Mouse (Mus musculus): Measurements from ENCODE around the gene Gtf2f2.

Gtf2f2 gene

DNA sequence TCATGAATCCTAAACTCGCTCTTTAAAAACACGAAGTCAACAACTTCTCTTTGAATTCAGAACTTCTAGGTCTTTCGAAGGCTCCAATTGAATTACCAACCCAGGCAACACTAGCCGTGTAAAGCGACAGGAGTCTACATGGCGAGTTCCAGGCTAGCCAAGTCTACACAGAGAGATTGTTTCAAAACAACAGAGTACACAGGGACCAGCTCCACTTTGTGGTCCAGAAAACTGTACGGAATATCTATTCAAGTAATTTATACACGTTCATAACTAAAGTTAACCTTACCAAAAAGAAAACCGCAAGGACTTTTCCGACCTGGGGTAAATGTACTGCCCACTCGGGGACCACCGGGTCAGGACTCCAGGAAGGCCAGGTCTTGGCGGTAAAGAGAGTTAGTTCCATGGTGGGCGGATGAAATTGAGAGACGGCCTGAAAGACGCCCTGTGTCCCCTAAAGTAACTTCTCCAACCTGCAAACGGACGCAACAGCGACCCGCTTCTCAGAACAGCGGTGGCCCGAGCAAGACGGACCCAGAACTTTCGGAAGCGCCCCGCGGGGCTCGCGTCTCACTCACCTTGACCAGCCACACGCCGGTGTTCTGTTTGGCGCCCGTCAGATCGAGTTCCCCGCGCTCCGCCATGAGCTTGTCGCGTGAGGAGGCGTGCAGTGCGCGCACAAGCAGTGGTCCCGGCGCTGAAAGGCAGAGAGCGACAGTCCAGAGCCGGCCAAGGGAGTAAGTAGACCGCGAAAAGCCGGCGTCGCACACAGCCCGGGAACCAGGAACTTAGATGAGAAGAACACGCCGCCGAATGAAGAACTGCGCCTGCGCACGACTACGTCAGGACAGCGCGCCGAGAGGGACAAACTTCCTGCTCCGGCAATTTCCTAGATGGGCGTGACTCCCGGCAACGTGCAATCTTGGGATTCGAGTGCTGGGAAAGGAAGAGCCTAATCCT is at the start of gene Gtf2f2:
Gtf2f2 (minus strand) TSS at position 764 of the 960 bp plus-strand sequence.
- peak; percentile 95 for DNase-seq

DNA sequence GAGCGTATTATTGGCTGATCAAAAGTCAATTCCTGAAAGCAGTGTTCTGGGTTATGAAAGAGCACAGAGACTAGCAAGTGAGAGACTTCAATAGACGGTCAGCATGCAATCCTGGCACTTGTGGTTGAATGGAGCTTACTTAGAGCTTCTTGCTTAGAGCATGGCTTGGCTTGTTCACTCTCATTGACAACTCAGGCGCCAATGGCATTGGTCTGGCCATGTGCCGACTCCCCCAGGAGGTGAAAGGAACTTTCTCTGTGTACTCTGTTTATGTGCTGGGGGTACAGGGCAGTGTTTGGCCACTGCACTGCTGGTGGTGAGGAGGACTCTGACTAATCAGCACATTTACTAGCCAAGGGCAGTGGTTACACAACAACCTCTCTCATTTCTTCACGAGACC is 48.8 kb upstream of the Gtf2f2 start:
- no peak for DNase-seq

DNA sequence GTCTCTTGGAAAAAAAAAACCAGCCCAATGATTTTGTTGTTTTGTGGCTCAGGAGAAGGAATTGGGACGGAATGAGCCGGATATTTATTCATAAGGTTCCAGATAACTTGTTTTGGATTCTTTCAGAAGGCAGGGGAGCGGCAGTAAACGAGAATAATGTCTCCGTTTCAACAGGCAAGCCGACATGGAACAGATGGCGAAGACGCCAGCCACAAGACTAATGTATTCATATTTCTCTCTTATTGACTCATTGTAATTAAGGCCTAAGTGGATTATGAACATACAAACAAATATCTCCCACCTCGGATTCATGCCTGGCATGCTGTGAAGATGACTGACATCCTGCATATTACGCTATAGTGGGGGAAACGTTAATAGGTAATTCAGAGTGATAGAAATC is 43.1 kb upstream of the Gtf2f2 start:
- DNase-seq, result no peak

DNA sequence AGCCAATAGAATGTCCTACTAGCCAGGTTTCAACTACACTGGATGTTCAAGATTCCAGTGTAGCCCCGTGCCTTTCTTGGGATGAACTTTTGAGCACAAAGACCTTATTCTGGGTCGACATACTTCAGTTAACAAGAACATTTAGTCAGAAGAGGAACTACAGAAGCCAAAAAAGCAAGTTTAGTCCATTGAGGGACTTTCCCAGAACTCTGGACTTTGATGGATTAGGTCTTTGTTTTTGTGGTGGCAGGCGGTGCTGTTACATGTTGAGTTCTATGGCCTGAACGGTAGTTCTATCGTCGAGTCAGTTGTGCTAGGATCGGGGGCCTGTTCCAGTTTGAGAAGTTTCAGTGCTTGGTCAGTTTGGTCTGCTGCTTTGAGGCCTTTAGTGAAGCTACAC is 41.3 kb upstream of the Gtf2f2 start:
- DNase-seq, result no peak

DNA sequence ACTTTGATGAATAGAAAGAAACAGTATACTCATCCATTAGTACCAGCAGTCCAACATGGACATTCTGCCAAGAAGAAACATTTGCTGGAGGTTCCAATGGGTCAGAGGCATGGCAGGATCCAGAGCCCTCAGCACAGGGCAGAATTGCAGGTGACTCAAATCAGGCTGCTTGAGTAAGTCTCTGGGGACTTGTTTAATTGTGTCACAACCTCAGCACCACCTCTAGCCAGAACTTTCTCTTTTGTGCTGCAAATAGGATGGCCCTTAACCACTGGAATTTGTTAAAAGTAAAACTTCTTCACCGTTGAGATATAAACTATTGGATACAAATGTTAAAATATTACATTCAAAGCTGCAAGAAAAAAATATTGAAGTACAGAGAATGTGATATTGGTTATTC is 35.1 kb upstream of the Gtf2f2 start:
- no peak for DNase-seq

DNA sequence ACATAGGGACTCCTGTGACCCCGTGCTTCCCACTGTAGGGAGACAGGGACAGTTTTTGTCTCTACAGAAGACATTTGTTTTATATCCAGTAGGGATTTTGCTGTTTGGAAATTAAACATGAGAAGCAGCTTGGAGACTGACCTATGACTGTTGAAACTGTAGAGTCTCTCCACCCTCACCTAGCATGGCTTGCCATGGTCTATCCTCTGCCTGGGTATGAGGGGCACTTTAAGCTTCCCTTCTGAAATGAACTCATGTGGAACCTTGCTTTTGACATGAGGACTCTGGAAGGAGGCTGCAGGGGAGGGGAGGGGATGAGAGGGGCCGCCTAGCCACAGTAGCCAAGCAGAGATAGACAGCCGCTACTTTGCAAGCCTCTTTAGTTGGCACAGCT is 33.5 kb upstream of the Gtf2f2 start:
- no peak for DNase-seq

DNA sequence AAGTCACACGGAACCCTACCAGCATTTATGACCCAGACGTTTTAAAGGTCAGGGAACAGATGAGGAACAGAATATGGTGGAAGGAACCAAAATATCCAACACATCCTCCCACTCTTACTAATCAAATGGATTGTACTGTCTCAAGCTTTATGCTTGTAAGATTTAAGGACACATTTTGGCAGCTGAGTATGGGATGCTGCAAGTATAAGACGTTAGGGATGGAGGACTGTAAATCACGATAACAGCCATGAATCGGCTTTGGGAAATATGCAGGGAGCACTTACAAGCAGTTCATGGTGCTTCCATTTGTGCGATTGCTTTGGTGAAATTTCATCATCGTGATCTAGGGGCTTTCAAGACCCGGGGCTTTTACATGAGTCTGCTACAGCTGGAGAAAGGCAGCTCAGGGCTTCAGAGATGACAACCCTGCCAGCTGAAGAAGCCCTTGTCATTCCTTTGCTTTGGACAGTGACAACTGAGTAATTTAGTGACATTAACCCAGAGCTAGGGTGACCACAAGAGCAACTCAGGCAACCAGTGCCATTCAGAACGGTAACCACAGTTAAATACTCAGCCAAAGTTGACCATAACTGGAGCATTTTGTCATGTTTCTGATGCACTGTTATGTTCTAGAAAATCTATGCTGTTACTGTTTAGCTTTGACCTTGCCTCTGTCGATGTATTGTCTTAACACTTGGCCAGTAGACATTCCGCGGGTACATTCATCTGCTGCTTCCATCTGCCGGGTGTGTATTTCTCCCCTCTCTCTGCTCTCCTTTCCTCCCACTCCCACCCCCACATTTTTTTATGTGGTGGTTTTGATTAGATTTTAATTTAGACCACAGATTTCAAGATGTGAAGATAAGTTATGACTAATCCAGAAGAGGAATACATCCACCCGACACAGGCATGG is 32.8 kb upstream of the Gtf2f2 start:
- no peak for DNase-seq

DNA sequence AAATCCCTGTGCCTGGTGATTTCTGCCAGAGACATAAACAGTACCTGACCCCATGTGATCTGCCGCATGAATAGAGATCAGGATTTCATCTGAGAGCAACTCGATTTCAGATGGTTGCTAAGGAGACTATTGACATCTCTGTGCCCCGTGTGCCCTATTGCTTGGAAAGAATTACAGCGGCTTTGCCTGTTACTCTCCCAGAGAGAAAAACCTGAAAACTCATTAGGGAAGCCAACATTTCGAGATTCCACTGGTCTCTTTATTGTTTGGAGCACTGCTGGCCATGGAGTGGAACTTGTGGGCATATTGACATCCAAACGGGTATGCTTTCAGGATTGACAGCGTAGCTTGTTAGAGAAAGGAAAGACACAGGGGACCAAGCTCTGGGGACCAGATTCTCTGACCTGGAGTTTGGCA is 22.6 kb upstream of the Gtf2f2 start:
- DNase-seq, result no peak

DNA sequence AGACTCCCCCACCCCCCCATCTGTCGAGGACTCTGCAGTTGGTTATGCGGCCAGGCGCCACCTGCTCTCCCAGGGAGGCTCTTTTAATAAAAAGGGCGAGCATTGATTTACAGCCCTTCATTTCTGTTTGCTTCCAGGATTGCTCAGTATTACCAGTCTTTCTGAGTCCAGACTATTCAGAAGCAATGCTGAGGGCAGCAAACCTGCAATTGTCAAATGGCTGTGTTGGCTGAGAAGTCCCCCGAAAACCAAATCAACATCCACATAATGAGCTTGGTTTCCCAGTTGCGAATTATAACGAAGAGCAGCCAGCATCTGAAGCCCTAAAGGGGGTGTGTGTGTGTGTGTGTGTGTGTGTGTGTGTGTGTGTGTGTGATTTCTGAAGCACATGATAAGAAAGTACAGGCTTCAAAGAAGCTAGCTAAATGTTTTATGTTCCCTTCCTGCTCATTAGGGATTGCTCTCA is 22.0 kb upstream of the Gtf2f2 start:
- DNase-seq, result no peak

DNA sequence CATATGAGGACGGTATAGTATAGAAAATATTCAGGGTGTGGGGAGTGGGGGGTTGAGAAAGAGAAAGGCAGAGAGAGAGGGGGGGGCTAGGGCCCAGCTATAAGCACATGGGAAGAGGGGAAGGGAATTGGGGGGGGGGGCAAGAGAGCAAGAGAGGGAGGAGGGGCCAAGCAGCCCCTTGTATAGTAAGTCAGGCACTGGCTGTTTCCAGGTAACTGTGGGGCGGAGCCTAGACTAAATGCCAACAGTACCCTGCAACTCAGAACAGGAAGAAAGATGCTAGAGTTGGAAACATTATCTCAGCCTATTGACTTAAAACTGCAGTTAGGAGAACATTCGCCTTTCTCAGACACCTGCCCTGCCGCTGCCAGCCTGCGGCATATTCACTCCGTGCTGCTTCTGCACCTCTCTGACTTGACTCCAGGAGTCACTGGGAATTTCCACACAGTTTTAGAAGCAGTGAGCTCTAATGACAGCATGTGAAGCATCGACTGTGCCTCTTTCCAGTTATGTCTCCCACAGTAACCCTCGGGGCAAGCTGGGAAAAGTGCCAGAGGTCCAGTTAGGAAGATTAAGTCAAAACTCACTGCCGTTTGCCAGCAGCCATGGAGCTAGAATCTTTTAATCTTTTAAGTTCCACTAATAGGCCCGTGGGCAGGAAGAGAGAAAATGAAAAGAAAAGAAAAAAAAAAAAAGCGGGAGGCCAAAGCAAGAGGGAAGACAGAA is 20.6 kb upstream of the Gtf2f2 start:
- DNase-seq, result no peak

DNA sequence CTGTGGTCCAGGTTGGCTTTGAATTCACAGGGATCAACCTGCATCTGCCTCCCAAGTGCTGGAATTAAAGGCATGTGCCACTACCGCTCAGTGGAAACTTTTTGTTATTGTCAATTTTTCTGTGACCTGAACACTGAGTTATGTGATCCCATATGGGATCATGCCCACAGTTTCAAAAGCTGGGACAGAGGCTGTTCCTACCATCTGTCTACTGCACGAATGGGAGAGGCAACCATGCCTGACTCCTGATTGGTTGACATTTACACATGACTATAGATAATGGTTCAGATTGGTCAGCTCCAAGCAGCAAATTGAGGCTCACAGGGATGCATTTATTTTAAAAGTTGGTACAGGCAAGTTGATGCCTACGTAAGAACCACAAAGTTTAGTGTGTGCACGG is 14.0 kb upstream of the Gtf2f2 start:
- no peak for DNase-seq

DNA sequence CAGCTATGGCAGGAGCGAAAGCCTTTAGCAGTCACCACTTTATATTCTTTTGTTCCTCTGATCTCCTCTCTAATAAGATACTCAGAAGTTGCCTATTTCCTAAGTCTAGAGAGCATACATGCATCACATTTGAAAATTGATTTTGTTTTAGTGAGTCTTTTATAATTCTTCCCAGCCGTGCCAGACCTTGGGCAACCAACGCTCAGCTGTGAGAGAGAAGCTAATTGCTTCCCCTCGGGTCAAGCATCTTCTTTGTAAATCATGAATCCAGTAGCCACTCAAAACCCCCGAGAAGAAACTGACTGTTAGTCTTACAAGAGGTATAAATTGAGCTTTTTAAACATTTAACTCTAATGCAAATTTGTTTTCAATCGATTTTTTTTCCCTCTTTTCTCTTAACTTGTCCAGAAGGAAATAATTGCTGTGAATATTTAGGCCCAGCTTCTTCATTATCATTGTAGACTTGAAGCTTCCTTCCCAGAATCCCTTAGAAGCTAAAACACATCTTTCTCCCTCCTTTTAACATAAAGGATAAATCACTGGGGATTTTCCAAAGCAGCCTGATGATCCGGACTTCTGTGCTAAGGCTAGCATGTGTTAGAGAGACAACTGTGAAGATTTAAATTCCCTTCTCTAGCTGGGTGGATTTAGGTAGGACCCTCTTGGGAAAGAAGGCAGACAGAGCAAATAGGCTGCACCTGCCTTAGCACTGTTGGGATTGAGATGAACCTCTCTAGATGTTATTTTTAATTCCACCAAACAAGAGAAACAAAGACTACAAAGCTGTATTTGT is 10.5 kb upstream of the Gtf2f2 start:
- DNase-seq, result no peak

DNA sequence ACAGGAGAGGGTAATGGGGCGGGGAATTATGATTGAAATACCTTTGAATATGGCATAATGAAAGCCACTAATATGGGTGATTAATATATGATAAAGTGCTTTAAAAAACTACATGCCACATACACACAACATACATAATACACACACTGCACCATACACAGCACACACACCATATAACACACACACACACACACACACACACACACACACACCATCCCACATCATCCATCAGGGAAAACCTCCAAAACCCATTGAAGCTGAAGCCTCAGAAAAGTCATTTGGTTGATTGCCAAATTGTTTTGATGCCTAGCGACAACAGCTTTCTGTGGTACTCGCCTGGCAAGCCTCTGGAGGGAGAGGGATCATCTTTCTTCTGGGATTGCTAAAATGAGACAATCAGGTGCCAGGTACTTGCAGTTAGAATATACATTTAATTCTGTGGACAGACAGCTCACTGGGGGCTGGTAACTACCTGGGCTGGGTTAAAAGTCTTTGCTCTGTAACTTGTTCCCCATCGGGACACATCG is 9.7 kb upstream of the Gtf2f2 start:
- DNase-seq, result no peak

DNA sequence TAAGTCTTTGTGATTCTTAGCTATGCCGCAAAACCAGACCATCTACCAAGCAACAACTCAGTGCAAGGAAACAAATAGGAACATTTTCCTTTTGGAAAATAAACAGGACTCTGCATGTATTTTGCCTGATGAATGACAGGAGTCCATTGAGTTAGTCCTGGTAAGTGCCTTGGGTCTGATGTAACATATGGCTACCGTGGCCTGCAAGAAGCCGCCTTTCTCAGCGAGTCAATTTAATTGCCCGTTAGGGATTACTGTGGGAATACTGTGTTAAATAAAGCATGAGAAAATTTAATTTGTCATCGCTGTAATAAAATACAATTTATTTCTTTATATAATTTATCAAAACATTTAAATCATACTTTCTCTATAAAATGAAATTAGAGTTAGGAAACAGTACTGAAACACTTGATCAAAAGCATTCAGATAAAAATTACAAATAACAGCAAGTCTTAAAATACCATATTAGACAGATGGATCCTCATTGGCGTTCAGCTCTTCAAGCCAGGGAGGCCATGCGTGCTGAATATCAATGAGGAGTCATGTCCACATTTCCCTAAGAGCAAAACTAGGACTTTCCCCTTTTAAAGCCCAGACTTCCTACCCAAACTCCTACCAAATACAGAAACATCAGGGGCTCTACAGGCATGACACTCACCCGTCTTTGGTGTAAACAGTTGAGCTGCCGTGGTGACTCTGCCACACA is 7.3 kb upstream of the Gtf2f2 start:
- DNase-seq, result no peak

DNA sequence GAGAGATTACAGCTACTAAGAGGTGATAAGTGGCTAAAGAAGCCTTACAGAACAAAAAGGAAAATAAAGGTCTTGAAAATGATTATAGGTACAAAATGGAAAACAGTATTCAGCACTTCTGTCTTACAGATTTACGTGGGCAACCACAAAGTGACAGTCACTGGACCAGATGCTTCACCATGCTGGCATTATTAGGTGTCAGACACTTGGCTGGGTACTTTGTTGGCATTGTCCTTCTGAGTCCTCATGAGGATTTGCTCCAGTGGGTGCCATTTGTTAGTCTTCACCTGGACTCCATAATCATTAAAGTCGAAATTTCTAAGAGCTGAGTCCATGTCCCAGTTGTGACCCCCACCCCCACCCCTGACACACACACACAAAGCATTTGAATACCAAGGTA is 3.7 kb upstream of the Gtf2f2 start:
- no peak for DNase-seq

DNA sequence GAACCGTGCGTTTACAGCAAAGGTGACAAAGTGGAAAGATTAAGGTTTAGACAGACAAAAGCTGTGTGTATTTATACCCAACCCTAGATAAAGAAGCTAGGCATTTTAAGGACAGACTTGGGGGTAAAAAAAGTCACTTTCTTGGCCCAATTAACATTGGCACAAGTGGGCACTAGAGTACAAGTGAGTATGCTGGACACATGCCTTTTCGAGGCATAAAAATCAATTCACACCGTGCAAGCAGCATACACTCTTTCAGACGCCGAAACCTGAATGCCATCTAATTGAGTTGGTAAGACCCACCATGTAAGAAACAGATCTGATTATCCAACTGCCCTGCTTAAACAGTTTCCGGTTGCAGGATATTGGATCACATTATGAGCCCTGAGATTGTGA is 395 bp upstream of the Gtf2f2 start:
- no peak for DNase-seq

DNA sequence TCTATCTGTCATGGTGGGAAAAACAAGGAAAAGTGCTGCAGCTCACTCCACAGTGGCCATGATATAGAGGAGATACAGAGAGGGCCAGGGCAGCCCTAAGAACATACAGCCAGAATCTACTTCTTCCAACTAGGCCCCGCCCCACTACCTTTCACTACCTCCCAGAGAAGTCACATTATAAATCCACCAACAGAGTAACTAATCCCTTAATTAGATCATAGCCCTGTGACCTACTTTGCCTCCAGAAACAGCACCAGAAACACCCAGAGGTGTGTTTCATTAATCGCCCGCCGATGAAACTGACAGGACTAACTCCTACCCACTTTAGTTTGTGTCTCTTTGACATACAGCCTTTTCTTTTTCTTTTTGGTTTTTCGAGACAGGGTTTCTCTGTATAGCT is 1.5 kb downstream of the Gtf2f2 start:
- no peak for DNase-seq

DNA sequence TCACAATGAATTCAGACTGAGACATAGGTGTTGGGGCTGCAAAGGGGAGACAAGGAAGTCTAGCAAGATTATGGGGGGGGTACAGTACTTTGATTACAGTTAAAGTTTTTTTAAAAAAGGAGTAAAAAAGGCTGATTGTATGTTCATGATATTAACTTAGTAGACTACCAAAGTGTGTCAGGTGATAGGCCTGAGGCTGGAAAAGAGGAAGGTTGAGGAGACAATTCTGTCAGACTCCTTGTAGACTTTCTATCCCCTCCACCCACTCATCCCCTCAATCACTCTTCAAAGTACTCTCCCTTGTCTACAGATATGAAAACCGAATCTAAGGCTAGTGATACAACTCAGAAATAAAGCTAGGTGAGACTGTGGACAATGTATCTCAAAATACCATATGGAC is 2.5 kb downstream of the Gtf2f2 start:
- no peak for DNase-seq

DNA sequence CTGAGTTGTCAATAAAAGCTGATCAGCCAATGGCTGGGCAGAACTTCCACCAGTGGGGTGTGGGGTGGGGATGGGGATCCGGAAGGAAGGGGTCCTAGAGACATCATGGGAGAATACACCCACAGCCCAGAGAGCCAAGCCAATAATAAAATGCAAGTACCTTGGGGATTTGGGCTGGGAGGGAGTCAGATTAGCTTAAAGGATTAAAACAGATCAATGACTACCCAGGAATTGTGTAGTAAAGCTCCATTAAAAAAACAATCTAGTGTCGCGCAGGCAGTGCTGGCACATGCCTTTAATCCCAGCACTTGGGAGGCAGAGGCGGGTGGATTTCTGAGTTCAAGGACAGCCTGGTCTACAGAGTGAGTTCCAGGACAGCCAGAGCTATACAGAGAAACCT is 5.7 kb downstream of the Gtf2f2 start:
- no peak for DNase-seq

DNA sequence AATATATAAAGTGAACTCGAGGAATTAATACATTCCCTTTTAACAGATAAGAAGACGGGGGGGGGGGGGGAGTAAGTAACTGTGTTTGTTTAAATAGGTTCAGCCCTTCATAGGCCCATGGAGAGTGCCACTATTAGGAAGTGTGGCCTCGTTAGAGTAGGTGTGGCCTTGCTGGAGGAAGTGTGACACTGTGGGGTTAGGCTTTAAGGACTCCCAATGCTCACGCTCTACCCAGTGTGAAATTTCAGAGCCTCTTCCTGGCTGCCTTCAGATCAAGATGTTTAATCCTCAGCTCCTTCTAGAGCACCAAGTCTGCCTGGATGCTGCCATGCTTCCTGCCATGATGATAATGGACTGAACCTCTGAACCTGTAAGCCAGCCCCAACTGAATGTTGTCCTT is 8.9 kb downstream of the Gtf2f2 start:
- DNase-seq, result no peak

DNA sequence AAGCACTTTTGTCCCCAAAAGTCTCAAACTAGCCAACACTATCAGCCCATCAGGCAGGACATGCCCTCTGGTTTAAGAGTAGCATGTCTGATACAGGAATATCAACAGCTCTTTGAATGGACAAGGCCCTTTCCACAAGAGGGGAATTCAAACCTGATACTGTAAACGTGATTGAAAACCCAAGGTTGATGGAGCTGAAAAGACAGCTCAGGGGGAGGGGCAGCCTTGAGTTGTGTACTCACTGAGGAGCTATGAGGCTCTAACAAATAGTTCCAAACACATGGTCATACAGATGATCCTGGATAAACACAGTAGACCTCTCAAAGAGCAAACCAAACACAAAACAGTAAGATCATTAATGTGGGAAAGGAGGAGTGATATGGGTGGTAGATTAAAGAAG is 12.6 kb downstream of the Gtf2f2 start:
- DNase-seq, result no peak

Data from right cerebral cortex, postnatal 25 days (tissue).